Mouse (Mus musculus): ENCODE results near the gene Gm10024.
"Not testable (repeated sequence)": the region's sequence is repeated elsewhere in the genome, so short reads cannot be mapped to it uniquely, and the experiment has no call there.

The Gm10024 gene

DNA sequence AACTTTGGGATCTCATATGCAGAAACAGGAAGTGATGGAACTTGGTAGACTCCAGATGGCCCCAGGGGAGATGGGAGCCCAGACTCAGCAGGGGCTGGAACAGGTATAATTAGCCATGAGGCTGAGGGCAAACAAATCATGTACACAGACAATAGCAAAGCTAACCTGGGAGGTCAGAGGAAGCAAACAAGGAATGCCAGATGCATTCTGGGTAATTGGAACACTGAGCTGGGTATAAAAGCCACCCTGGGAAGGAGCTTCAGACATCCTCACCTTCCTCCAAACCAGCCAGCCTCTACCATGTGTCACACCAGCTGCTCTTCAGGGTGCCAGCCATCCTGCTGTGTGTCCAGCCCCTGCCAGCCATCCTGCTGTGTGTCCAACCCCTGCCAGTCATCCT is at the start of gene Gm10024:
Gm10024 (plus strand) TSS at position 301 of the 400 bp plus-strand sequence.
- DNase-seq (ENCODE audit: inconsistent age in 2 of 2, low spot score in 1 of 2) = not testable (repeated sequence)

DNA sequence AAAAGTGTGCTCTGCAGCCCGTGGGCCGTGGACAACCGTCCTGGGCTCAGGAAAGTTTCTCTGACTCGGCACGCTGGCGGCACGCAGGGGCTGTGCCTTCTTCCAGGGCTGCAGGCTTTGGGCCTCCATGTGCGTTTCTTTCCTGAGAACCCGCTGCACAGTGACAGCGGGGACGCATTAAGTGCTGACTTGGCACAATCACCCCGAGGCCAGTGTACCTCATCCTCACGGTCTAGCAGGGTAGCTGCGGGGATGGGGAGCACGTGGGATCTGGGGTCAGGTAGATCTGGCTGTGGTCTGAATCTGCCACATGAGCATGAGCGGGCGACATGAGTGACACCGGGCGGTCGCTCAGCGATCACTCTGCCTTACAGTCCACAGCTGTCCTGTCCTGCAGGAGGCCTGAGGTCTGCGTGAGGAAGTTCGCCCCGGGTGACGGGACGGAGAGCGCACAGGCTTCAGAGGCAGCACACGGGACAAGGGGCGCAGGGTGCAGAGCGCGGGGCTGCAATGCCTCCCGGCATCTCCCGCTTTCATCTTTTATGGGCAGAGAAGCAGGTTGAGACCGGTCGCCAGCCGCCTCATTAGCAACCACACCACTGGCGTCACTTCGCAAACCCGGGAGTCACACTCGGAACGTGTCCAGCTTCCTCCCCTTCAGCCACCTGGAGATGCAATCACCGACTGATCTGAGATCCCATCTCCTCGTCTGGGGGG is 47.1 kb upstream of the Gm10024 start:
- no peak for DNase-seq (ENCODE audit: inconsistent age in 2 of 2, low spot score in 1 of 2)

GRCm38 (mm10) chr10:77666342-77666741 is 44.9 kb upstream of the Gm10024 start:
- no peak for DNase-seq (ENCODE audit: inconsistent age in 2 of 2, low spot score in 1 of 2)

- no peak for DNase-seq (ENCODE audit: inconsistent age in 2 of 2, low spot score in 1 of 2)
Measured at GRCm38 (mm10) chr10:77667402-77667801, 43.9 kb upstream of the Gm10024 start.

DNA sequence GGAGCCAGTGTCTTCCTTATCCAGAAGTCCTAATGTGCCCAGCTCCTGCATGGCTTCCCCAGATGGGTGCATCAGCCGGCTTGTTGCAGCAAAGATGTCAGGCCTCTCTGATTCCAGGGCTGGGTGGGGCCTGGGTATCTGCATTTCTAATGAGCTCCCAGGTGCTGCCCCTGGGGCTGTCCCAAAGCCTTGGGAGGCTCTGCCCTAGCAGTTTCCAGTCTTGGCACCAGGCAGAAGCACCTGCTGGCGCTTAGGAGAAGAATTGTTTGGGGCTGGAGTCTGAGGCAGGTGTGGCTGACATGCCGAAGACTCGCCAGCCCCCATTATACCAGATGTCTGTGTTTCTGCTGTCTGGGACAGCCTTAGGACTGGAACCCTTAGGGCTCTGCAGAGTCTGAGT is 40.5 kb upstream of the Gm10024 start:
- DNase-seq (ENCODE audit: inconsistent age in 2 of 2, low spot score in 1 of 2) = no peak

DNA sequence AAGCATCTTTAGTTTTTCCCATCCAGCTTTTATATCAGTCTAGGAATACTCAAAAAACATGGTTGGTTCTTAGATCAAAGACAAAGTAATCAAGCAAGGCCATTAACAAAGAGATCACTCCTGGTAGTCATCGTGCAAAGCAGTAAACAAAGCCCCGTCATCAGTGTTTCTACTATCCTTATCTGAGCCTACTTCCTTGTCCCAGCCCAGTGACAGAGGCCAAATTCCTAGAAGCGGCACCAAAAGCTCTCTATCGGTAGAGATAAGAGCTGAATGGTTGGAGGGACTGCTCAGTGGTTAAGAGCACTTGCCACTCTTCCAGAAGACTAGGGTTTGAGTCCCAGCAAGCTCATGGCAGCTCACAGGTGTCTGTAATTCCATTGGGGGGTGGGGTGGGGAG is 39.7 kb upstream of the Gm10024 start:
- DNase-seq (ENCODE audit: inconsistent age in 2 of 2, low spot score in 1 of 2) = no peak

- DNase-seq (ENCODE audit: inconsistent age in 2 of 2, low spot score in 1 of 2) = no peak
Measured at GRCm38 (mm10) chr10:77673765-77674164, 37.5 kb upstream of the Gm10024 start.

DNA sequence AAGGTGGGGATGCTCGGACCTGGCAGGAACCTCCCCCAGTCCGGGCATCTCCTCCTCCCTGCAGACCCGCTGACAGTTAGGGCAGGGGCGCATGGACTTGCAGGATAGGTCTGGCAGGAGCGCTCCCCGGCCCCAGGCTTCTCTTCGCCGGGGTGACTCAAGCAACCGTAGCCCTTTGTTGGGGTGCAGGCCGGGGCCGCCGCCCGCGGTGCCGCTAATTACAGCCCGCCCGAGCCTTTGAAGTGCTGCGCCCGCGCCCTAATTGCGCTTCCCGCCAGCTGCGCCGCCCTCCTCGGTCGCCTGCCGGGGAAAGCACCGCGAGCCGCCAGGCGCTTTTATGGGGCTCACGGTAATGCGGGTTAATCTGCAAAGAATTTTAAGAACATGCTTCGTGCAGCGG is 33.7 kb upstream of the Gm10024 start:
- DNase-seq (ENCODE audit: inconsistent age in 2 of 2, low spot score in 1 of 2) = no peak

DNA sequence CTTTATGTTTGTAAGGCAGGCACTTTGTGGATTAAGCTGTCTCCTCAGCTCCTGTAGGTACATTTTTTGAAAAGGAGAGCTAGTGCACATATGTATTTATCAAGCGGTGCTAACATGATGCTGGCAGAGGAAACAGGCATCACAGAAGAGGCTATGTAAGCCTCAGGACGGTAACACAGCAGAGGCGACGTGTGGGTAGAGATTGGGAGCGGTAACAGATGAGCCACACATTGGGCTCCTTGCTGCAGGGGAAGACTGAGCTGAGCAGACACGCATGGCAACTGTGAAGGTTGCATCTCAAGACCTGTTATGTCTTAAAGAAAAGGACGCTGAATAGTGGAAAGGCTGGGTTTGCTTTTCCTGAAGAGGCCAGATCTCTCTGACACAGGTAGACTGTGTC is 28.3 kb upstream of the Gm10024 start:
- DNase-seq (ENCODE audit: inconsistent age in 2 of 2, low spot score in 1 of 2) = no peak

- no peak for DNase-seq (ENCODE audit: inconsistent age in 2 of 2, low spot score in 1 of 2)
Measured at GRCm38 (mm10) chr10:77684181-77684580, 27.1 kb upstream of the Gm10024 start.

DNA sequence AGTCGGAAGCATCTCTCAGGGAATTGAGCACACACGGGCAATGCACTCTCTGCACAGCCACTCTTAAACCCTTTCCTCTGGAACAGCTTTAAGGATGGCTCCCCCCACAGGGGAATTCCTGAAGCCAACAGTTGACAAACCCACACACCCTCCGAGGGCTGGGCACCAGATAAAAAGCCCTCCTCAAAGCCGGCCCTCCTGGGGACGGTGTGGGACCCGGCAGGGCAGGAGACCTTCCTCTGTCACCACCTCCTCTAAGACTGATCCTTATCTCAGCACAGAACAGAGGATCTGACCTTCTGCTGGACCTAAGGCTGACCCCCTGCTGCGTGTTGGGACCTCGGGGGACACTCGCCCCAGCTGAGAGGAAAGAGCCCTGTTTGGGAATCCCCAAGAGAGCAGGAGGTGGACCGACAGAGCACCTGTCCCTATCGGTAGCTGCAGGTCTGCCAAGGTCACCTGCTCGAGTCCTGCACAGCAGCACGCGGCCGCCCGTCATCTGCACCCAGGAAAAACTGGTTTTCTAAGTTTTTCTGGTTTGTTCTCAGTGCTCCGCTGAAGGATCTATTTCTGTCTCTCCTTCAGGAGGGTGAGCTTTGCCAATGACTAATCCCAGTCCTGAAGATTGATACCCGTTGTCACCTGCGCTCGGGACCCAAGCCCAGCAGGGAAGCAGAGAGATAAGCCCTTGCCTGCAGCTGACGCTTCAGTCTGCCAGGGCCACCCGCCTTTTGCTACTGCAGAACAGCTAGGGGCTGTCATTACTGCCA is 25.2 kb upstream of the Gm10024 start, which contains the start of gene Tspear:
Tspear (plus strand) TSS at position 675 of the 770 bp plus-strand sequence.
- DNase-seq (ENCODE audit: inconsistent age in 2 of 2, low spot score in 1 of 2) = peak in 1 of 2 experiments; percentile 43

- no peak for DNase-seq (ENCODE audit: inconsistent age in 2 of 2, low spot score in 1 of 2)
Measured at GRCm38 (mm10) chr10:77687021-77687420, 24.2 kb upstream of the Gm10024 start.

DNA sequence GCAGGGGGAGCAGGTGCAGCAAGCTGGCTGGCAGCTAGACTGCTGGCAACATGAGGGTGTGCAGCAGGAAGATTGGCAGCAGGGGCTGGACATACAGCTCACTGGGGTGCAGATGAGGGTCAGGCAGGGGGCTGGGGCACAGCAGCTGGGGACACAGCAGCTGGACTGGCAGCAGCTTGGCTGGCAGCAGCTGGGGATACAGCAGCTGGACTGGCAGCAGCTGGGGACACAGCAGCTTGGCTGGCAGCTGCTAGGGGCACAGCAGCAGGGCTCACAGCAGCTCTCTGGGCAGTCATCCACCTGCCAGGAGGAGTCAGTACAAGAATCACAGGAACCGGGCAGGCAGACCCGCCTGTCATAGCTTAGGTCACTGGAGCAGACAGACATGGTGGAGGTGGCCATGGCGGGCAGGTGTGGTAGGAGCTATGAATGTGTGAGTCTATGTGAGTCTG is 20.9 kb upstream of the Gm10024 start, which contains the start of gene Gm19402:
Gm19402 (minus strand) TSS at position 402 of the 452 bp plus-strand sequence.
- DNase-seq (ENCODE audit: inconsistent age in 2 of 2, low spot score in 1 of 2) = not testable (repeated sequence)

DNA sequence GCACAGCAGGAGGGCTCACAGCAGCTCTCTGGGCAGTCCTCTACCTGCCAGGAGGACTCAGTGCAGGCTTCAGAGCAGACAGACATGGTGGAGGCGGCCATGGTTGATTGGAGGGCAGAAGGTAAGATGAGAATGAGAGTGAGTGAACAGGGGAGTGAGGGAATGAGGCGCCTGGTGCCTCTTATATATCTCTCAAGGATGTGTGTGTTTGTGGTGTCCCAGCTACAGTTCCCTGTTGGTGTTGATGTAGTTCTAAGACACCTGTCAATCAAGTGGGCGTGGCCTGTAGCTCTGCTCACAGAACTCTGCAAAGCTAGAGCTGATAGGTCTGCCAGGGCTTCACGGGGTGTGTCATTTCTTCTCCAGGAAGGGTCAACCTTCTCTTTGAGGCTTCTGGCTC is 14.1 kb upstream of the Gm10024 start, which contains the start of gene Gm9508:
Gm9508 (minus strand) TSS at position 101 of the 400 bp plus-strand sequence.
- DNase-seq (ENCODE audit: inconsistent age in 2 of 2, low spot score in 1 of 2) = no peak

GRCm38 (mm10) chr10:77706326-77706725 is 4.9 kb upstream of the Gm10024 start, which contains the start of gene Gm10272:
Gm10272 (plus strand) TSS chr10:77706626.
- no peak for DNase-seq (ENCODE audit: inconsistent age in 2 of 2, low spot score in 1 of 2)

DNA sequence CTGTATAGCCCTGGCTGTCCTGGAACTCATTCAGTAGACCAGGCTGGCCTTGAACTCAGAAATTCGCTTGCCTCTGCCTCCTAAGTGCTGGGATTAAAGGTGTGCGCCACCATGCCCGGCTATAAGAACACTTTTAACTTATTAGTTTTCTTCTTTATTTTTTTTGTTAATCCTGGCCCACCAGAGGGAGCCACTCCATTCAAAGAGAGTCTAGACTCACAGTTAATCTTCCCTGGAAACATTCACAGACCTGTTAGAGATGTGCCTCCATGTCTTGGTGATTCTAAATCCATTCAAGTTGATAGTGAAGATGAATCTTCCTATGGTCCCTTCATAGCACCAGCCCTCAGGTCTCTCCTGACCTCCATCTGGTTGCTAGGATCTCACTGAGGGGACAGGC is 1.4 kb upstream of the Gm10024 start:
- DNase-seq (ENCODE audit: inconsistent age in 2 of 2, low spot score in 1 of 2) = no peak

DNA sequence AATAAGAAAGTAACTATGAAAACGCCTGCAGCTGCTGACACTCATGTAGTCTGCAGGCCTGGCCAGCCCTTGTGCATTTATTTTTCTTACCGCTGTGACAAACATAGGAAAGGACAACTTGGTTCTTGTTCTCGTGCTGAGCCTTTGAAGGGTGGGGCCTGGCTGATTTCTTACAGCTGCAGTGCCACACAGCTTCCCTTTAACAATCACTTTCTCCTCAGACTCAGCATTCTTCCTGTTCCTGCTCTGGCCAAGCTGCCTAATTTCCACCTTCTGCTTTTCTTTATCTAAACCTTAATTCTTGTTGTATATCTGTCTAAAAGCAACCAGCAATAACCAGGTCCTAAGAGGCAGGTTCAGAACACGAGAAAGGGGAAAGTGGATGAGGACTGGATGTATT is 2.5 kb downstream of the Gm10024 start:
- no peak for DNase-seq (ENCODE audit: inconsistent age in 2 of 2, low spot score in 1 of 2)

GRCm38 (mm10) chr10:77715507-77715906 is 4.2 kb downstream of the Gm10024 start, which contains the start of gene Gm10142:
Gm10142 (plus strand) TSS chr10:77715807.
- no peak for DNase-seq (ENCODE audit: inconsistent age in 2 of 2, low spot score in 1 of 2)

- DNase-seq (ENCODE audit: inconsistent age in 2 of 2, low spot score in 1 of 2) = not testable (repeated sequence)
Measured at GRCm38 (mm10) chr10:77720299-77720698, 9.0 kb downstream of the Gm10024 start, which contains the start of gene Krtap12-1. Krtap12-1 (plus strand) TSS chr10:77720599.

DNA sequence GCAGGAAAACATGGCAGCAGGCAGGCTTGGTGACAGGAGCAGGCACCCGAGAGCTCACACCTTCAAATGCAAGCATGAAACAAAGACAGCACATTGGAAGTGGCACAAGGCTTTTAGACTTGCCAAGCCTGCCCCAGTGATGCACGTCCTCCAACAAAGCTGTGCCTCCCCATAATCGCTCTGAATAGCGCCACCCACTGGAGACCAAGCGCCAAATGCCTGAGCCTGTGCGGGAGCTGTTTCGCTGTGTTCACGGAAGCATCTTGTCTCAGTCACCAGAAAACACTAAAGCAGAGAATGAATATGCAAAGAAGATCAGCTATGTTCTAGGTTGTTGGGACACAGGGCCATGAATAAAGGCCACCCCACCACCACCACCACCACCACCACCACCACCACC is 13.6 kb downstream of the Gm10024 start:
- no peak for DNase-seq (ENCODE audit: inconsistent age in 2 of 2, low spot score in 1 of 2)

- no peak for DNase-seq (ENCODE audit: inconsistent age in 2 of 2, low spot score in 1 of 2)
Measured at GRCm38 (mm10) chr10:77726186-77726585, 14.9 kb downstream of the Gm10024 start, which contains the start of gene Gm10100. Gm10100 (plus strand) TSS chr10:77726486.

GRCm38 (mm10) chr10:77728280-77728679 is 17.0 kb downstream of the Gm10024 start:
- peak in 1 of 2 experiments; percentile 41 for DNase-seq (ENCODE audit: inconsistent age in 2 of 2, low spot score in 1 of 2)

Measured in adrenal gland, adult (tissue).